Mouse (Mus musculus): ENCODE measurements around the gene Myt1l. TPM values are rescaled to one million over a fixed set of nuclear protein-coding genes. Genes with fewer than 3 reads are reported as not detected.

The Myt1l gene
- polyA plus RNA-seq, 1 experiment from 2014 or later, result 228 TPM

GRCm38 (mm10) chr12:29951043-29951442 is 422.9 kb downstream of the Myt1l start:
- Histone ChIP-seq H3K27ac (replicated peaks) (0 out of 2 replicates have a peak overlapping the region, but pooled peaks have one; percentile 5), H3K27me3 (replicated peaks) (no peaks in the 10 kb centered on the region), H3K9me3 (replicated peaks) (no peaks in the 10 kb centered on the region), H3K9ac (replicated peaks) (no peak overlapping the region), H3K4me1 (peaks cover 41% of the 10 kb centered on the region), H3K36me3 (no peaks in the 10 kb centered on the region), H3K4me3 (replicated peaks) (no peak overlapping the region), H3K4me2 (no peak overlapping the region)
- no peak for ATAC-seq (ENCODE audit: low FRiP score)
- 51% methylated on average over 6 of the region's 6 CpGs for WGBS

DNA sequence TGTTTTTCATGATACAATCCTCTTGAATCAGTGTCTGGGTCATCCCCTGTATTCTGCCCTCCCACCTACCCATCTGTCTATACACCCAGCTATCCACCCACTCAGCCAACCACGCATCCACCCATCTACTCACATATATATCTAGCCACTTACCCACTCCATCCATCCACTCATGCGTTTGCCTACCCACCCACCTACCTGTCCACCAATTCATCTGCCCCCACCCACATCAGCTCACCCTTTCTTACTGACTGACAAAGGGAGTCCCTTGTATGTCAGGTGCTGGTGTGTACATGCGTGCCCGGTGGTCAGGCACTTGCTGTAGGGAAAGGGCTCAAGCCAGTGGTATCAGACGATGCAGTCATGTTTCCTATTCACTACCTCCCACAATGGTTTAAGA is 423.3 kb downstream of the Myt1l start:
- Histone ChIP-seq H3K27me3 (replicated peaks) (no peaks in the 10 kb centered on the region), H3K36me3 (no peaks in the 10 kb centered on the region), H3K4me1 (peaks cover 41% of the 10 kb centered on the region), H3K9me3 (replicated peaks) (no peaks in the 10 kb centered on the region), H3K4me3 (replicated peaks) (no peak overlapping the region), H3K4me2 (no peak overlapping the region), H3K9ac (replicated peaks) (no peak overlapping the region), H3K27ac (replicated peaks) (no peak overlapping the region)
- no peak for ATAC-seq (ENCODE audit: low FRiP score)
- 88% methylated on average over 5 of the region's 5 CpGs for WGBS

- no peak overlapping the region for H3K4me3 ChIP-seq (replicated peaks)
- no peaks in the 10 kb centered on the region for H3K27me3 ChIP-seq (replicated peaks)
- peaks cover 47% of the 10 kb centered on the region for H3K4me1 ChIP-seq
- ATAC-seq (ENCODE audit: low FRiP score), result peak; percentile 30; the same call in 1 of the 2 replicates
- 57% methylated on average over 6 of the region's 6 CpGs for WGBS
- H3K9ac ChIP-seq (replicated peaks), result no peak overlapping the region
- H3K9me3 ChIP-seq (replicated peaks), result no peaks in the 10 kb centered on the region
- H3K27ac ChIP-seq (replicated peaks), result 0 out of 2 replicates have a peak overlapping the region, but pooled peaks have one; percentile 20
- H3K36me3 ChIP-seq, result no peaks in the 10 kb centered on the region
- H3K4me2 ChIP-seq, result no peak overlapping the region
Measured at GRCm38 (mm10) chr12:29952102-29952501, 423.9 kb downstream of the Myt1l start.

DNA sequence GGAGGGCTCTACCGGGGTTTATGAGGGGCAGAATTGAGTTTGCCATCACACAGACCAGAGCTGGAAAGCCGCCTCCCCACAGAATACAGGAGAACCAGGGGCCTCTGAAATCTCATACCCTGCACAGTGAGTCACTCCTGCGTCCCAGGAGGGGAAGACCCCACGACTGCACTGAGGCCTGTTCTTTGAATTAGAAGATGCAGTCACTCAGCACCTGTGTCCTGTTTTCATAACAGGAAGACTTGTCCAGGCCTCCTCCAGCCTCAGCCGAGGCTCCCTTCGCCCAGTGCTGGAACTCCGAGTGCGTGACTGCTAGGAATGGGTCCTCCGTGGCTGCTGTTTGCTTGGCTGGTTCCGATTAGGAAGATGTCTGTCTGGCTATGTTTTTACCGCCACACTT is 425.8 kb downstream of the Myt1l start:
- Histone ChIP-seq H3K27ac (replicated peaks) (peak overlapping the region; percentile 69), H3K27me3 (replicated peaks) (no peaks in the 10 kb centered on the region), H3K9me3 (replicated peaks) (no peaks in the 10 kb centered on the region), H3K4me3 (replicated peaks) (no peak overlapping the region), H3K36me3 (no peaks in the 10 kb centered on the region), H3K4me1 (peaks cover 48% of the 10 kb centered on the region), H3K4me2 (no peak overlapping the region), H3K9ac (replicated peaks) (no peak overlapping the region)
- WGBS, result 41% methylated on average over 11 of the region's 11 CpGs
- ATAC-seq (ENCODE audit: low FRiP score), result no peak

GRCm38 (mm10) chr12:29954464-29954863 is 426.3 kb downstream of the Myt1l start:
- Histone ChIP-seq H3K9ac (replicated peaks) (no peak overlapping the region), H3K9me3 (replicated peaks) (no peaks in the 10 kb centered on the region), H3K4me2 (no peak overlapping the region), H3K4me3 (replicated peaks) (no peak overlapping the region), H3K27ac (replicated peaks) (peak overlapping the region; percentile 69), H3K4me1 (peaks cover 48% of the 10 kb centered on the region), H3K36me3 (no peaks in the 10 kb centered on the region), H3K27me3 (replicated peaks) (no peaks in the 10 kb centered on the region)
- ATAC-seq (ENCODE audit: low FRiP score), result no peak
- 48% methylated on average over 3 of the region's 3 CpGs for WGBS

- Histone ChIP-seq H3K27ac (replicated peaks) (no peak overlapping the region), H3K9ac (replicated peaks) (no peak overlapping the region), H3K4me2 (no peak overlapping the region), H3K36me3 (no peaks in the 10 kb centered on the region), H3K4me3 (replicated peaks) (no peak overlapping the region), H3K9me3 (replicated peaks) (no peaks in the 10 kb centered on the region), H3K4me1 (peaks cover 53% of the 10 kb centered on the region), H3K27me3 (replicated peaks) (no peaks in the 10 kb centered on the region)
- 0 out of 2 replicates have a peak, but pooled peaks have one; percentile 42 for ATAC-seq (ENCODE audit: low FRiP score)
- 67% methylated on average over 12 of the region's 12 CpGs for WGBS
Measured at GRCm38 (mm10) chr12:29956969-29957368, 428.8 kb downstream of the Myt1l start.

DNA sequence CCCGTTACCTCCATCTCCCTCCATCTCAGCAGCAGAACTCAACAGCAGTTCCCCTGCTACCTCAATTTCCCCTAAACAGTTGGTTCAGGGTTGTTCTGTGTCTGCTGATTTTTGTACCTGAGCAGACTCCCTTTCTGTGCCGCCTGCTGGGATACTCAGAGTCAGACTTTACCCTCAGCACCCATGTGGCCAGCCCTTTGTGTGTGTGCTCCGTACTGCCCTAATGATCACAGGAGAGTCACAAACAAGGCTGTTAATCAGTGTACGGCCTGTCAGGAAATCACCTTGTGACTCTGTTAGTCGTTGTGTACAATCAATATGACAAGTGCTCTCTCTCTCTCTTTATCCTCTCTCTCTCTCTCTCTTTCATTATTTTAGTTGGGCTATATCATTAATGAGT is 430.5 kb downstream of the Myt1l start:
- no peak for ATAC-seq (ENCODE audit: low FRiP score)
- no peak overlapping the region for H3K4me3 ChIP-seq (replicated peaks)
- 58% methylated on average over 5 of the region's 5 CpGs for WGBS
- no peaks in the 10 kb centered on the region for H3K9me3 ChIP-seq (replicated peaks)
- no peaks in the 10 kb centered on the region for H3K36me3 ChIP-seq
- peaks cover 38% of the 10 kb centered on the region for H3K4me1 ChIP-seq
- H3K27ac ChIP-seq (replicated peaks), result no peak overlapping the region
- H3K27me3 ChIP-seq (replicated peaks), result no peaks in the 10 kb centered on the region
- H3K4me2 ChIP-seq, result no peak overlapping the region
- H3K9ac ChIP-seq (replicated peaks), result no peak overlapping the region

- 84% methylated on average over 1 of the region's 1 CpGs for WGBS
- Histone ChIP-seq H3K36me3 (peaks cover 6% of the 10 kb centered on the region; the same call in 1 of the 2 replicates), H3K9ac (replicated peaks) (no peak overlapping the region)
Measured at GRCm38 (mm10) chr12:29961041-29961440, 432.9 kb downstream of the Myt1l start.

DNA sequence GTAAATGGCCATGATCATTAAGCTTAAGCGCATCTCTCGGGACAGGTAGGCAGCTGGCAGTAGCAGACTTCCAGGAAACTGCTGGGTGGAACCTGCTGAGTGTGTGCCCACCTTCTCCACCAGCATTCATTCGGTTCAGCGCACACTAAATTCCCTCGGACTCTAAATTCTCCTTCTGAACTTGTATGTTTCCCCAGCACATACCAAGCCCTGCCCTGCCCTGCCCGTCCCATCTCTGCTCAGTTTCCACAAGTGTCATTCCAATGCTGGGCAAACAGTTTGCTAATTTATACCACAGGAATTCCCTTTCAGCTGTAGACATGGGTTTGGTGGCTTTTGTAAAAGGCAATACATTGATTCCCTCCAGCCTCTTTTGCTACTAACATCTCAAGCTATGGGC is 436.8 kb downstream of the Myt1l start:
- Histone ChIP-seq H3K9ac (replicated peaks) (no peak overlapping the region), H3K27ac (replicated peaks) (no peak overlapping the region), H3K4me1 (peaks cover 31% of the 10 kb centered on the region), H3K27me3 (replicated peaks) (no peaks in the 10 kb centered on the region), H3K36me3 (peaks cover 6% of the 10 kb centered on the region; the same call in 1 of the 2 replicates), H3K4me3 (replicated peaks) (no peak overlapping the region), H3K4me2 (no peak overlapping the region), H3K9me3 (replicated peaks) (no peaks in the 10 kb centered on the region)
- 90% methylated on average over 6 of the region's 6 CpGs for WGBS
- no peak for ATAC-seq (ENCODE audit: low FRiP score)

More at GRCm38 (mm10) chr12:29961041-29961440, 432.9 kb downstream of the Myt1l start:
- no peak overlapping the region for H3K4me3 ChIP-seq (replicated peaks)
- no peak for ATAC-seq (ENCODE audit: low FRiP score)
- no peaks in the 10 kb centered on the region for H3K27me3 ChIP-seq (replicated peaks)
- peak overlapping the region; percentile 37; the same call in 1 of the 2 replicates for H3K27ac ChIP-seq (replicated peaks)
- no peaks in the 10 kb centered on the region for H3K9me3 ChIP-seq (replicated peaks)
- H3K4me1 ChIP-seq, result peaks cover 39% of the 10 kb centered on the region
- H3K4me2 ChIP-seq, result no peak overlapping the region

GRCm38 (mm10) chr12:29971795-29972464 is 443.7 kb downstream of the Myt1l start:
- H3K27me3 ChIP-seq (replicated peaks), result no peaks in the 10 kb centered on the region
- ATAC-seq (ENCODE audit: low FRiP score), result no peak
- H3K9me3 ChIP-seq (replicated peaks), result no peaks in the 10 kb centered on the region
- H3K4me2 ChIP-seq, result no peak overlapping the region
- H3K36me3 ChIP-seq, result peaks cover 18% of the 10 kb centered on the region
- H3K27ac ChIP-seq (replicated peaks), result no peak overlapping the region
- H3K4me3 ChIP-seq (replicated peaks), result no peak overlapping the region
- H3K4me1 ChIP-seq, result no peaks in the 10 kb centered on the region
- no peak overlapping the region for H3K9ac ChIP-seq (replicated peaks)
- WGBS, result 90% methylated on average over 7 of the region's 7 CpGs

DNA sequence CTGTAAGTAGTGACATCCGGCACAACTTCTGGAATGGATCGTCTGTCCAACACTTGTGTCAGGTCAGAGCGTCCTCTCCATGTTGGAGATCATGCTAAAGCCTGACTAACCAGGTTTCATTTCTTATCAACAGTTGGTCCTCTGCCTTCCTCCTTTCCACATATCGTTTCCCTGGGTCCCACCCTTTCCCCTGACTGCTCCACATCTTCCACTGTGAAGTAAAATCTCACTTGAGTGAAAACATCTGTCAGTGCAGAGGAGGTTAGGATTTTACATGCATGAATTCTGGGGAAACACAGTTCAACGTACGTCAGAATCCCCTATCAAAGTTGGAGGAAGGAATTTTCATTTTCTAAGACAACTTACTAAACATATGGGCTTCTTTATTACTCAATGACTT is 444.3 kb downstream of the Myt1l start:
- Histone ChIP-seq H3K4me1 (no peaks in the 10 kb centered on the region), H3K4me2 (no peak overlapping the region), H3K27ac (replicated peaks) (no peak overlapping the region), H3K27me3 (replicated peaks) (no peaks in the 10 kb centered on the region), H3K4me3 (replicated peaks) (no peak overlapping the region), H3K9ac (replicated peaks) (no peak overlapping the region), H3K36me3 (peaks cover 19% of the 10 kb centered on the region), H3K9me3 (replicated peaks) (no peaks in the 10 kb centered on the region)
- 91% methylated on average over 6 of the region's 6 CpGs for WGBS
- ATAC-seq (ENCODE audit: low FRiP score), result no peak
